9 mouse cellular contexts compared by ENCODE assay signal in the genomic region with DNA sequence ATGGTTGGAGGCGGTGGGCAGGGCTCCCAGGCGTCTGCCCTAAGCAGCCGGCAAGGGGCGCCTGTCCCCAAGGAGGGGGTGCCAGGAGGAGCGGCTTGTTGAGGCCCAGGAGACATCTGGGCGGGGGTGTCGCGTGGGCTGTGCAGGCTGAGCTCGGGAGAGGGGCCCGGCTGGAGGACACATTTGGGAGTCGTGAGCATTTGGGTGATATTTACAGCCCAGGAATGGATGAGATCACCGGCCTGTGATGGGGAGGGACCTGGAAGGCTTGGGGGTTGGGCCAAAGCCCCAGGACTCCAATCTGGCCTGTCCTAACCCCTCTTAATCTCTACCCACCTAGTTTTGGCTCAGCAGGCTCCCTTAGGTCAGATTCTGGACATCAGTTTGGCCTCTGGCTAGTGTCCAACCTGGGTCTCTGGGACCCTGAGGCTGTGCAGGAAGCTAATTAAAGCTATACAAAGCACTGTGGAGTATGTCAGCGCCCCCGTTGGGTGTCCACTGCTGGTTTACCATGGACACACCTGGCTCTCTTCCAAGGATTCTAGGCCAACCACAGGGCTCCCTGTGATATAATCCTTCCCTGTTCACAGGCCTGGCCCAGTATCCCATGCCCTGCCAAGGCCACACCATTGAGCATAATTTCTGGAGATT. TPM values are rescaled to one million over a fixed set of nuclear protein-coding genes. Genes with fewer than 3 reads are reported as not detected.
DNase-seq lines count a peak whose midpoint lies in the region; ATAC-seq lines count a peak whose summit lies in the region.
"Had no signal": no experiment of that assay in that cellular context is flagged by ENCODE, and none has a peak within 500 bp of the region (broad histone marks: within the 10 kb centered on the region; RNA-seq: fewer than 3 reads in every experiment).

No protein-coding gene starts in this region.

- peak; percentile 27 to 32 for DNase-seq in heart, adult 18-20 months
- DNase-seq in heart, postnatal 25 days (ENCODE audit: low spot score) = no peak
- DNase-seq in adrenal gland, adult 8-10 months = peak; percentile 91
- no peak for DNase-seq in spleen, postnatal 14 days (ENCODE audit: low spot score in 2 of 2)
- DNase-seq in urinary bladder, postnatal 36 days (ENCODE audit: low spot score in 2 of 2) = no peak

- no peak overlapping the region for H3K4me2 ChIP-seq in forebrain, embryonic 15.5 days (replicated peaks)
- no peak overlapping the region for H3K4me2 ChIP-seq in hindbrain, embryonic 16.5 days (ENCODE audit: low read length)
- 0 out of 2 replicates have a peak overlapping the region, but pooled peaks have one; percentile 7 for H3K4me2 ChIP-seq in limb, embryonic 15.5 days
- H3K4me2 ChIP-seq: embryonic facial prominence, embryonic 13.5 days had no signal

- peak overlapping the region; percentile 58 for H3K27ac ChIP-seq in forebrain, embryonic 15.5 days (replicated peaks)
- peak overlapping the region; percentile 61 for H3K27ac ChIP-seq in hindbrain, embryonic 16.5 days (ENCODE audit: low read depth, low read length)
- no peak overlapping the region for H3K27ac ChIP-seq in limb, embryonic 15.5 days
- H3K27ac ChIP-seq: embryonic facial prominence, embryonic 13.5 days had no signal

- no peak overlapping the region for H3K4me3 ChIP-seq in forebrain, embryonic 15.5 days
- no peak overlapping the region for H3K4me3 ChIP-seq in hindbrain, embryonic 16.5 days (ENCODE audit: low read length)
- no peak overlapping the region for H3K4me3 ChIP-seq in limb, embryonic 15.5 days
- H3K4me3 ChIP-seq: embryonic facial prominence, embryonic 13.5 days had no signal

- H3K36me3 ChIP-seq in forebrain, embryonic 15.5 days = peaks cover 7% of the 10 kb centered on the region; the same call in 1 of the 2 replicates
- H3K36me3 ChIP-seq in hindbrain, embryonic 16.5 days (ENCODE audit: control insufficient read depth, insufficient read depth, low read length) = peaks cover 3% of the 10 kb centered on the region; the same call in 1 of the 2 replicates
- peaks cover 3% of the 10 kb centered on the region; the same call in 1 of the 2 replicates for H3K36me3 ChIP-seq in limb, embryonic 15.5 days
- H3K36me3 ChIP-seq: embryonic facial prominence, embryonic 13.5 days had no signal

- WGBS in forebrain, embryonic 15.5 days = 28% methylated on average over 14 of the region's 14 CpGs
- WGBS in hindbrain, embryonic 16.5 days = 35% methylated on average over 12 of the region's 14 CpGs
- 18% methylated on average over 14 of the region's 14 CpGs for WGBS in limb, embryonic 15.5 days

- H3K9ac ChIP-seq in forebrain, embryonic 15.5 days (replicated peaks) = no peak overlapping the region
- no peak overlapping the region; the same call in 1 of the 2 replicates for H3K9ac ChIP-seq in hindbrain, embryonic 16.5 days (ENCODE audit: low read depth, low read length)
- peak overlapping the region; percentile 14; the same call in 1 of the 2 replicates for H3K9ac ChIP-seq in limb, embryonic 15.5 days
- H3K9ac ChIP-seq: embryonic facial prominence, embryonic 13.5 days had no signal

- ATAC-seq in forebrain, embryonic 15.5 days (replicated peaks) = peak; percentile 49
- peak; percentile 66 for ATAC-seq in hindbrain, embryonic 16.5 days
- peak; percentile 42; the same call in 1 of the 2 replicates for ATAC-seq in limb, embryonic 15.5 days (ENCODE audit: insufficient number of reproducible peaks, low FRiP score, low TSS enrichment, low read depth)

- H3K9me3 ChIP-seq in forebrain, embryonic 15.5 days = no peaks in the 10 kb centered on the region
- no peaks in the 10 kb centered on the region for H3K9me3 ChIP-seq in hindbrain, embryonic 16.5 days (ENCODE audit: control insufficient read depth, low read length)
- H3K9me3 ChIP-seq in limb, embryonic 15.5 days = no peaks in the 10 kb centered on the region
- H3K9me3 ChIP-seq: embryonic facial prominence, embryonic 13.5 days had no signal

- intact Hi-C loops in heart, postnatal 25 days (cut with DNase I) = no loop called here

- H3K27me3 ChIP-seq in forebrain, embryonic 15.5 days = no peaks in the 10 kb centered on the region
- no peaks in the 10 kb centered on the region for H3K27me3 ChIP-seq in hindbrain, embryonic 16.5 days (replicated peaks; ENCODE audit: control insufficient read depth, insufficient read depth, low read length)
- no peaks in the 10 kb centered on the region for H3K27me3 ChIP-seq in limb, embryonic 15.5 days
- H3K27me3 ChIP-seq: embryonic facial prominence, embryonic 13.5 days had no signal

- peaks cover 36% of the 10 kb centered on the region for H3K4me1 ChIP-seq in forebrain, embryonic 15.5 days
- H3K4me1 ChIP-seq in hindbrain, embryonic 16.5 days (ENCODE audit: control insufficient read depth, insufficient read depth, low read depth, low read length) = peaks cover 16% of the 10 kb centered on the region
- H3K4me1 ChIP-seq in limb, embryonic 15.5 days = peaks cover 45% of the 10 kb centered on the region

RNA-seq across cellular contexts. Expression of a gene that starts 27.2 kb away (rescaled TPM):
- total RNA-seq in heart, adult 18-20 months (2021) = 1 to 10 TPM; 3.6 to 5.5 TPM
- total RNA-seq in heart, postnatal 25 days (2021) = 1 to 10 TPM; 9.1 to 9.9 TPM
- total RNA-seq in adrenal gland, adult 8-10 months (2022) = under 1 TPM in 3 of 4 experiments, not detected in 1; 0.14 to 0.30 (median 0.23) TPM
- 18.1 and 21.9 TPM in 2 replicates for polyA plus RNA-seq in forebrain, embryonic 15.5 days (2015; fragmentation: Nextera tagmentation; extraction: Ambion mirVana)
- 15.6 and 24.3 TPM in 2 replicates for polyA plus RNA-seq in hindbrain, embryonic 16.5 days (2015; fragmentation: Nextera tagmentation; extraction: Ambion mirVana)
- polyA plus RNA-seq in limb, embryonic 15.5 days (2015; fragmentation: Nextera tagmentation; extraction: Ambion mirVana) = 7.0 and 7.9 TPM in 2 replicates

Comparison
In these comparisons a context has a peak if more than half of its experiments do, and no peak if none do; other contexts are left out.
1. DNase-seq: peak in heart, adult 18-20 months (2 of 2) and adrenal gland, adult 8-10 months (single experiment); none in heart, postnatal 25 days (single experiment), spleen, postnatal 14 days (0 of 2) and urinary bladder, postnatal 36 days (0 of 2).
2. Peak in every context shown above with its lines, with median percentiles within 50 percentile points of each other: ATAC-seq.